Mouse (Mus musculus) heart, postnatal 4 days (tissue): ENCODE data around the gene Xylt1. TPM values are rescaled to one million over a fixed set of nuclear protein-coding genes. Genes with fewer than 3 reads are reported as not detected.

ENCODE experiments used
- DNase-seq: peaks from one replicate; pipeline ENCODE4 v3.0.0; 2021
- total RNA-seq, 2 experiments: library from RNA; stranded (reverse); gene quantifications; 2 replicates each; pipeline ENCODE4 v1.2.3; 2021

The Xylt1 gene
- total RNA-seq, 2 experiments from 2014 or later: 6.5 to 6.9 TPM

DNA sequence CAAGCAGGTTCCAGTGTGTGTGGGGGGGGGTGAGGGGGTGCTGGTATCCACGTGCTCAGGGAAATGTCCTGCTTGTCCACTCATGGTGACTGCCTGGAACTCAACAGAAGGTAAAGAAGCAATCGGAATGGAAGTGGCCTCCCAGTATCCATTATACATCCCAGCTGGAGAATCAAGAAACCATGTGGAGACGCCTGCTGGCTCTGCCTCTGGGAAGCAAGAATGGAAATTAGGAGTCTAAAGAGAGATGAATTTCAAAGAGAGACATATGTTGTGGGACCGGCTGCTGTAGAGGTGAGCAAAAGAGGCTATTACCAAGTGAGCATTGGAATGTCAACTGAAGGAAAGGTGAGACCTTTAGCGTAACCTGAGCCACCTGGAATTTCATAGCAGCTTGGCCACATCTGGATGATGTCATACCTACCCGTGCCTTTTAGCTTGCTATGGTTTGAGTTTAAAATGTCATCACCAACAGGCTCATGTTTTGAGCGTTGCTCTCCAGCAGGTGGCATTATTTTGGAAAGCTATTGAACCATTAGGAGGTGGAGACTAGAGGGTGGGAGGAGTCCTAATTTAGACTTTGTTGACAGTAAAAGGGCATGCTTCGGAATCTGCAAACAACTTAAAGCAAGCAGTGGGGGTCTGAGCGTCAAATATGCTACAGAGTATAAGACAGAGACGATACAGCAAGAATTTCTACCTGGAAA, 329.3 kb downstream of the Xylt1 start:
- no peak for DNase-seq

DNA sequence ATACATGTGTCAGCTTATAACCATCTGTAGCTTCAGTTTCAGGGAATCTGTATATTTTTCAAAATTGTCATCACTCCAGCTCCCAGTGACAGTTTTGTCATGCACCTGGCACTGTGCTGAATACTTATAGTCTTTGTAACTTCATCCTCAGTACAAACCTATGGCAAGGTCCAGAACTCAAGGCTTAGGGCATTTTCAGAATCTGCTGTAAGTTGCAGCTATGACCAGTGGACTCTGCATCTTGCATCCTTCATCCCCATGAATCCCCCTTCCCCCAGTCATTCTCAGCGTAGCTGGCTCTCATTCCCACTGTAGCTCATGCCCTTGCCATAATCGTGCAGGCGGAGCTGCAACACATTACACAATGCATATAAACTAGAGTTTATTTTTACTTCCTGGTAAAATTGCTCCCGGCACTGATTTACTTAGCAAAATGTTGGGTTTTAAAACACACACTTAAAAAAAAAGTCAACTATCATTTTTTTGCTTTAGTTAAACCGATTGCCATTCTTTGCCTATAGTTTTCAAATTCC, 336.2 kb downstream of the Xylt1 start:
- no peak for DNase-seq

GRCm38 (mm10) chr7:117720426-117720825, 339.6 kb downstream of the Xylt1 start:
- DNase-seq: no peak
